Mouse (Mus musculus) common myeloid progenitor, adult 5-6 weeks (primary cell): ENCODE data around the gene Nfe2. TPM values are rescaled to one million over a fixed set of nuclear protein-coding genes. Genes with fewer than 3 reads are reported as not detected.
"Not testable (repeated sequence)": the region's sequence is repeated elsewhere in the genome, so short reads cannot be mapped to it uniquely, and the experiment has no call there.

Source experiments
- ATAC-seq: replicated peaks from 2 replicates; pipeline ENCODE4 v1.8.0; 2016; ENCODE audit warnings: low read depth, mild to moderate bottlenecking, moderate TSS enrichment, inconsistent platforms; ENCODE audit not compliant: poor library complexity, severe bottlenecking
- total RNA-seq: library from RNA; stranded (forward); fragments of 200-1000, 187-1606 nt; gene quantifications from 2 replicates; pipeline ENCODE4 v1.2.3, GENCODE M21; 2017

The Nfe2 gene
- total RNA-seq, 1 experiment from 2014 or later: 135 TPM

DNA sequence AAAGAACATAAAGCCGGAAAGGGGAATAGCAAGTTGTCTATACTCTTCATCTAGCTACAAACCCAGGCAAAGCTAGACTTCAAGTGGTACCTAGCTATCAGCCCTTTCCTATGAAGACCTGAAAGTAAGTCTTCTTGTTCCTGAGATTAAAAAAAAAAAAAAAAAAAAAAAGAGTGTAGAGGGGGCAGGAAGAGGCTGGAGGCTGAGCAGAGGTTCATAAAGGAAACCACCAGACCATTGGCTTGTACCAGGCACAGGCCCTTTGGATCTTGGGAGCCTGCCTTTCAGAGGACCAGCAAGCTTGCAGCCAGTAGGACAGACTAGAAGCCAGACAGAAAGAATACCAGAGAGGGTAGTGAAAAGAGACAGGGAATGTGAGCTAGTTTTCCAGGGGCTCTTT, 4.9 kb downstream of the Nfe2 start:
- no peak for ATAC-seq

DNA sequence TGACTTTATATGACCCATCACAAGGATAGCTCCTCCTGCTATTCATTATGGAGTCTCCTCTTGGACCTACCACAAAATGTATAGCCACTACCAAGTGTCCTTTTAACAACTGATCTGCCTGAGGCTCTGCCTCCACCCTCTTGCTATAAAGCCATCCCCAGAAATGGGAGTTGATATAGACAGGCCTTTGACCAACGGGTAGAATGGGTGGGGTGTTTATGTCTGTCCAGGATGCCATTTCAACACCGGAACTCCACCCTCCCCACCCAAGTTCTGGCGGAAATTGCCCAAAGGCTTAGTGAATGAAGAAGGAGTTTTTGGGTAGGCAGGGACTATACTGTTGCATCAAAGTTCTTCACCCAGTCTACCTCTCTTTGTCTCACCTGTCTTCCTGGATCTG, 5.5 kb downstream of the Nfe2 start:
- ATAC-seq: peak; percentile 30

DNA sequence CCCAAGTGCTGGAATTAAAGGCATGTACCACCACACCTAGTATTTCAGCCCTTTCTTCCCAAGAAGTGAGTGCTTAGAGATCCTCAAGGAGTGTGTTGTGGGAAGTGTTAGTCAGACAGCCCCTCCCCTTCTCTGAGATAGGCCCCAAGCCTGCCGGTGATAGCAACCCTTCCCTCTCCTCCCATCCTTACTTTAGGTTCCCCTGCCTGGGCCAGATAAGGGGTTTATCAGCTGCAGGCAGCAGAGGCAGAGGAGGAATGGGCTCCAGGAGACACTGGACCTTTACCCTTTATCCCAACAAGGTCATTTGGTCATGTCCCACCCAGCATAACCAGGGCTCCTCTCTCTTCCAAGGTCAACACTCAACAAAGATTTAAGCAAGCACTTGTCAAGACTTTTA, 6.6 kb downstream of the Nfe2 start:
- ATAC-seq: no peak; the same call in 1 of the 2 replicates

DNA sequence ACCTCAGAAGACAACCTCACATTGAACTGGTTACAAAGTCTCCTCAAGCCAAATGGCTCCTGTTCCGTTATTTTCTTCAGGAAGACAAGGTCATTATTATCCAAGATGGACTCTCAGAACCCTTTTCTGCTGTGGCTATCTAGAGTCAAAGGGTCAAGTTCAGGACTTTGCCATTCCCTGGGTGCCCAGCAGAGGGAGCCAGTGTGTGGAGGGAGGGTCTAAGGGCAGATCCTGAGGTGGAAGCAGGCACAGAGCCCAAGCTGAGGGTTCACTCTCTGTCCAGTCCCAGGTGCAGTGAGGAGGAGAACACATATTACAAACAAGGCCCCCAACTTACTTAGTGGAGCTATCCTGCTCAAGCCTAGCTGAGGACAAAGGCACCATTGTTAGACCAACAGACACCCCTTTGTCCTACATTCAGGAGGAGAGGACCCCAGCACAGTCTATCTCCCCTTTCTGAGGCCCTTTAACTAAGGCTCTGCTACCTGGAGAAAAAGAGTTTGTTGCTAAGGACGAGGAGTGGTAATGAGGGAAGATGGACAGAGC, 7.9 kb downstream of the Nfe2 start:
- peak; percentile 30; the same call in 1 of the 2 replicates for ATAC-seq

DNA sequence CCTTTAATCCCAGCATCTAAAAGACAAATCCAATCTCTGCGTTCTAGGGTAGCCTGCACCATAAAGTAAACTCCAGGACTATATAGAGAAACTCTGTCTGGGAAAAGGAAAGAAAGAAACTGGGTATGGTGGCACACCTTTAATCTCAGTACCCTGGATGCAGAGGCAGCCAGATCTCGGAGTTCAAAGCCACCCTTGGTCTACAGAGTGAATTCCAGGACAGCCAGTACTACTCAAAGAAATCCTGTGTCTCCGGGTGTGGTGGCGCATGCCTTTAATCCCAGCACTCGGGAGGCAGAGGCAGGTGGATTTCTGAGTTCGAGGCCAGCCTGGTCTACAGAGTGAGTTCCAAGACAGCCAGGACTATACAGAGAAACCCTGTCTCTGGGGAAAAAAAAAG, 8.7 kb downstream of the Nfe2 start:
- ATAC-seq: not testable (repeated sequence)

DNA sequence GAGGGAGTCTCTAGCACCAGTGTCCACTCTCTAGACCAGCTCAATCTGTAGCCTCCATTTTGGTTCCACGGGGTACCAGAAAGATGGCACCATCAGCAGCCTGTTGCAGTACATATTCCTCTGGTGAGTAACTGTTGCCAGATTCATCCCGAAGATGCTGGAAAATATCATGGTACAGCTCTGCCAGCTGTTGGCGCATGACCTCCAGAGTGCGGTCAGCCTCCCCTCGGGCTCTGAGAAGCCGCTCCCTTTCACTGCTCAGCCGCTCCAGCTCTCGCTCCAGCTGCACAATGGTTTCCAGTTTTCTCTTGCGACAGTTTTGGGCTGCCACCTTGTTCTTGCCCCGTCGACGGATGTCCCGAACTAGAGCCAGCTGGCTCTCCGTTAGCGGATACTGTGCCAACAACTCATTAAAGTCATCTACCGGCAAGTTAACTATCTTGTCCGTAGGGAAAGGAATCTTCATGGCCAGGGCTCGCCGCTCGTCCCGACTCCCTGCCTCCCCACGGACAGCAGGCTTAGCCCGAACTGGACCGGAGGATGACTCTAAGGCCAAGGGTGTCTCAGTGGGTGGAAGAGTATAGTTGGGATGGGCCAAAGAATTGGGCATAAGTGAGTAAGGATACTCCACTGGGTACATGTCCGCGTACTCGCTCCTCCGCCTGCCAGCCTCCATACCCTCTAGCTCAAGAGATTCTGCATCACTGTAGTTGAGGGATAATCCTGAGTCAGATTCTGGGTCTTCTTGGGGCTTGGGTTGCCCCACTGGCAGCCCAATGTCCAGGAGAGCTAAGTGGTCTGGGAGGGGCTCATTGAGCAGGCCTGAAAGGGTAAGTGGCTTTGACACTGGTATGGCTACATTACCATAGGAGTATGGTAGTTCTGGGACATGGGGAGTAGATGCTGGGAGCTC, 9.5 kb downstream of the Nfe2 start:
- ATAC-seq: no peak

DNA sequence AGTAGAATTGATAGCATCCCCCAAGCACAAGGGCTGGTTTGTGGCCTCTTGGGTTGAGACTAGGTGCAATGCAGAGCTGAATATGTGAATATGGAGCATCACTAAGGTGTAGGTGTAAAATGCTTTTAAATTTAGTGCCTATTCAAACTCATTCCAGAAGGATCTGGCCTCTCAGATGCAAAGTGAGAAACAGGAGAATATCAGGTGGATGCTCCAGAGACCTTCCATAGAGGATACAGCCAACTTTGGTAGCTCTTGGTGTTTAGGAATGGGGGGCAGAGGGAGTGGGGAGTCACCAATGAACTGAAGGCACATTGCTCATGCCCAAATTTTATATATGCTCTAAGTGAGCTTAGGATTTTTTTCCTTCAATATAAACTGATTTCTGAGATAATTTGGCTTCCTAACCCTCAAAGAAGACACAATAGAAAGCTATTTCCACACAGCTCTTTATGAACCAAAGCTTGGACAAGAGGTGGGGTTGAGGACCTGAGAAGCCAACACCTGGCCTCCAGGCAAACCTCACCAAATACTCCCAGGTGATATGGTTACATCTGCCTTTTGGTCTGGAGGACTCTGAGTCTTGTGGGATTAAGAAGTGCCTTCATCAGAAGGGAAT, 10.3 kb downstream of the Nfe2 start:
- ATAC-seq: no peak

DNA sequence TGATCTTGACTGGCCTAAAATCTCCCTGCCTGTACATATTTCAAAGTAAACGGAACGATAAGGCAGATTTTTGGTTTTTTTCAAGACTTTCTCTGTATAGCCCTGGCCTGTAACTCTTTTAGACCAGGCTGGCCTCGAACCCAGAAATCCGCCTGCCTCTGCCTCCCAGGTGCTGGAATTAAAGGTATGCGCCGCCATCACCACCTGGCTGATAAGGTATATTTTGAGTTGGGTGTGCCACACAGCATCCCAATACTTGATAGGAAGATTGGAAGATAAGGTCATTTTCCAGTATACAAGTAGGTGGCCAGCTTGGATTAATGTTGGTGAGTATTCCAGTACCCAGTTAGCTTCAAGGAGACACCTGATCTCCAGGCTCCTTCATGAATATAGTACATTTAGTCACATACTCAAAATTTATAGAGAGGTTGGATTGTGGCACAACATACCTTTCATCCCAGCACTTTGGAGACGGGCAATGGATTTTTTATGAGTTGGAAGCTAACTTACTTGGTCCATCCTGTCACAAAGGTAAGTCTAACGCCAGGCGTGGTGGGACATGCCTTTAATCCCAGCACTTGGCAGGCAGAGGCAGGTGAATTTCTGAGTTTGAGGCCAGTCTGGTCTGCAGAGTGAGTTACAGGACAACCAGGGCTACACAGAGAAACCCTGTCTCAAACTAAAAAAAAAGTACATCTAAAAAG, 11.0 kb downstream of the Nfe2 start:
- no peak for ATAC-seq

DNA sequence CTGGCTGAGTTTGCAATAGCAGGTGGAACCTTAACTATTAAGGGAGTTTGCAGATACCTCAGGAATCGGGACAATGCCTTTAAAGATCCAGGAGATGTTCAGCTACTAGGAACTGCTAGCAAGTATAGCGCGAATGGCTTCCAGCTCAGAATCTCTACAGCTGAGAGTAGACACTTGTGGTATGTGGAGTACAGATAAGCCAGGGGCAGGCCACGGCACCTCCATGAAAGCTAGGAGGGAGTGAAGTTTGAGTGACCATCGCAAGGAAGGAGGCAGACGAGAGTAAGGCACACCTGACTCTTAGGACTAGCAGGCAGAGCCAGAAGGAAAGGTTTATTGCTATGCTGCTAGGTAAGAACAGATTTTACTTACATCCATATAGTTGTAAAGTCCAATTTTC, 12.6 kb downstream of the Nfe2 start:
- ATAC-seq: no peak

DNA sequence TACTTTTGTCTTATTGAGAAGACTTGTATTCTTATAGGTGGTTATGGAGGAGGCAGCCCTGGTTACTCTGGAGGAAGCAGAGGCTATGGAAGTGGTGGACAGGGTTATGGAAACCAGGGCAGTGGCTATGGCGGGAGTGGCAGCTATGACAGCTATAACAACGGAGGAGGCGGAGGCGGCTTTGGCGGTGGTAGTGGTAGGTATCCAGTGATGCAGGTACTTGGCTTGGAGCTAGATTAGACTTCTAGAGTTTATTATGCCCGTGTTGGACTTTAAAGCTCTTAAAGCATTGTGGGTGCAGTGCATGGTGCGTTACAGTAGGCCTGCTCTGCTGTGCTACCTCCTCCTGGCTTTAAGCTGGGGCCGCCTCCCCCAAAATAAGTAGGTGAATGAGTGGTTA, 15.3 kb downstream of the Nfe2 start:
- no peak for ATAC-seq

DNA sequence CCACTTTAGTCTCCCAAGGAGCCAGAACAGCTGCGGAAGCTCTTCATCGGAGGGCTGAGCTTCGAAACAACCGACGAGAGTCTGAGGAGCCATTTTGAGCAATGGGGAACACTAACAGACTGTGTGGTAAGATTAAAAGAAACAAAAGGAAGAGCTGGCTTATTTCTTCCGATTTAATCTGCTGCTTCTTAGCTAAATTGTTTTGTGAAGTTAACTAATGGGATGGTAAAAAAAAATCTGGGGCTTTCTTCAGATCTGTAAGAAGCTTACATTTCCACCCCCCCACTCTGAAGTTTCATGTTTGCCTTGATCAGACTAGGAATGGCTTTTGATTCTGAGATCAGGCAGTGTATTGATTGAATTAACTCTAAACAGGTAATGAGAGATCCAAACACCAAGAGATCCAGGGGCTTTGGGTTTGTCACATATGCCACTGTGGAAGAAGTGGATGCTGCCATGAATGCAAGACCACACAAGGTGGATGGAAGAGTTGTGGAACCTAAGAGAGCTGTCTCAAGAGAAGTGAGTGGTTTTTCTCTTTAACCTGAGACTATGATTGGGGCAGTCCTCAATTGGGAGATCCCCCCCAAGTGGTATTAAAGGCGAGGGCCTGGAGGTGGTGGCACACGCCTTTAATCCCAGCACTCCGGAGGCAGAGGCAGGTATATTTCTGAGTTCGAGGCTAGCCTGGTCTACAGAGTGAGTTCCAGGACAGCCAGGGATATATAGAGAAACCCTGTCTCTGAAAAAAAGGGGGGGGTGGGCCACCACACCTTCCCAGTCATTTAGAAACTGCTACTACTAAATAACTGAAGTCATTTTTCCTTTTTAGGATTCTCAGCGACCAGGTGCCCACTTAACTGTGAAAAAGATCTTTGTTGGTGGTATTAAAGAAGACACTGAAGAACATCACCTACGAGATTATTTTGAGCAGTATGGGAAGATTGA, 16.9 kb downstream of the Nfe2 start:
- ATAC-seq: not testable (repeated sequence)

DNA sequence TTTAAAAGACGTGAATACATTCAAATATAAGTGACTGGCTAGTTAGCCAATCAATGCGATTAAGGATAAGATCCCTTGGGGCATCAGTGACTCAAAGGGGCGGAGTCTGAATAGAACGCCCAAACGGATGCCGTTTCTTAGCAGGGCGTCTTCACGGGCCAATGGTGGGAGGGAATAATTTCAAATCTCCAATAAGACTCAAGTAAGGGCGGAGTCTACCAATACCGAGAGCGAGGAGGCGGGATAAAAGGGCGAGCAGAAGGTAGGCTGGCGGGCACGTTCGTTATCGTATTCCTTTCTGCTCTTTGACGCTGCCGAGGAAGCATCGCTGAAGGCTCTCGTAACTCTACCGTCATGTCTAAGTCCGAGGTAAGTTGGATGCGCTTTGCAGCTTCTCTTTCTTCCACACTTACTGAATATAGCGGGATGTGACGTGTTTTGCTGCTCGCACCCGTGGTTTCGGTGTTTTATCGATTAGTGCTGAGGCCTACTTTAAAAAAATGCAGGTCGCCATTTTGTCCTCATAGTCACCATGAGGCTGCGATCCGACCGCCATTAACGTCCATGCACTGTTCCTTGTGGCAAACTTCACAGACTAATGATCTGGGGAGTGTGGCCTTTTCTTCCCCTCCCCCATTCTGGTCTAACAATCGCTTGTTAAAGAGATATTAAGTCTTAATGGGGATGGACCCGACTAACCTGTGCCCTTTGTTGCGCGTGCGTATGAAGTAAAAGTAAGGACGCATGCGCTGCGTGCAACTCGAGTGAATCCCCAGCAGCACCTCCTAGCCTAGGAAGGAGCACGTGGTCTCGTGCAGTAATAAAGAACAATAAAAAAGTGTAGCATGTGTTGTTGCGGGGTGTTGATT, 17.8 kb downstream of the Nfe2 start, which contains the start of gene Hnrnpa1:
Hnrnpa1 (plus strand) TSS at position 273 of the 869 bp plus-strand sequence.
- peak; percentile 74 for ATAC-seq

DNA sequence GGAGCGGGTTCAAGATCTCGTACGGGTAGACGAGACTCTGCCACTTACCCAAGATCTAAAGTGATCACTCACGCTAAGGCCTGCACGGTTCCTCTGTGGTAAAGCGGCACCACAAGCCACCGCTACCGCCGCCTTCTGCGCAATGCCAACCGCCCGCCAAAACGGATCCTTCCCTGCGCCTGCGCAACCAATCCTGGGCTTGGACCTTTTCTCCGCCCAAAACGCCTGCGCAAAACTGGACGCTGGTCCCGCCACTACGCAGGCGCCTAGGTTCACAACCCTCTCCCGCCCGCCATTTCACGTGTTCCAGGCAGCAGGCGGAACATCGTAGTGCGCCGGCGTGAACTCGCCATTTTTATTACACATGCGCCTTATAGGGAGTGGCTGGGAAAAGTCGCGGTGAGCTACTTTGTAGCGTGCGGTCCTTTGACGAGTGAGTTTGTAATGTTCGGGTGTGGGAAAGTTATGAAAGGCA, 18.5 kb downstream of the Nfe2 start, which contains the start of gene Cbx5:
Cbx5 (minus strand) TSS at position 132 of the 475 bp plus-strand sequence.
- ATAC-seq: peak; percentile 67

DNA sequence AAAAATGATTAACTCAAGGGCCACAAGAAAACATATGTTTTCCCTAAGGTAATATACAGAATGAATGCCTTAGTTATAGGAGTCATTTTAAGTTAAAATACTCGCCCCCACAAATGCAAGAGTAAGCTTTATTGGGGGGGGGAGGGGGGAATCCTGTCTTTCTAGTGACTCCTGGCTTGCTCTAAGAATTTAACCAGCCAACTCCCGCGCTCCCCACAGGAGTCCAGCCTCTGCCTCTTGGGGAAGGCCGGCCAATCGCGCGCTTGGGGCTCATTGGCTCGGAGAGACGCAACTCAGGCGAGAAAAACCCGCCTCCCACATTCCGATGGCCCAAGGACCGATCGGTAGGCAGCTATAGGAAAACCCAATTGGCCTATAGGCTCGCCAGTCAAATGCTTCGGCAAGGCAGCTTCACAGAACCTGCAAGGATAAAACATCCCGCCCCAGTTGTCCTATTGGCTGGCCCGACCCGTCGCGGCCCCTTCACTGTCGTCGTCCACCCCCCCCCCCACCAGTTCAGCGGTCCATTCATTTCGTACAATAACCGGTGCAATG, 19.0 kb downstream of the Nfe2 start:
- ATAC-seq: peak; percentile 75

DNA sequence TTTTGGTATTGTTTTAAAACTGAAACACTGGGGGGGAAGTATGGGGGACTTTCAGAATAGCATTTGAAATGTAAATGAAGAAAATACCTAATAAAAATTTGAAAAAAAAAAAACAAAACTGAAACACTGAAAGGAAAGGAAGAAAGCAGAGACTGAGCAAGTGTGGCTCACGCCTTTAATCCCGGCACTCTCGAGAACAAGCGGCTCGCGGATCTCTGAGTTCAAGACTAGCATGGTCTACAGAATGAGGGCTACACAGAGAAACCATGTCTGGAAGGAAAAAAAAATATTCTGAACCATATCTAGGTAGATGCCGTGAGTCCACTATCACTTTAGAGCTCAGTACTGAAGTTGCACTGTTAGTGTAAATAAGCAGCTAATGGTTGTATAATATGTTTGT, 20.9 kb downstream of the Nfe2 start:
- no peak for ATAC-seq

DNA sequence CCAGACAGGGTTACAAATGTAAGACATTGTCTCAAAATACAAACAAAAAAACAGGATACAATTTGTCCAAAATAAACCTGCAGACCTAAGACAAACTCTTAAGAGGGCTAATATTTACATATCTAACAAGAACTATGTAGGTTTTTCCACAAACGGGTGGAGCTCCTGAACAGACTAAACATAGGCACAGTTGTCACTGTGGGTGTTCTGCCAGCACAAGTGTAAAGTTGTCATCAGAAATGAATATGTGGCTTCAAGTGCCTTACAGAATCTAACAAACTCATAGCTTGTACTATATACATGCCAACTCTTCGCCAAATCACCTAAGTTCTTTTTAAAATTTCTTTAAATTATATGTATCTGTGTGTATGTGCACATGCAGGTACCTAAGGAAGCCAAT, 25.1 kb downstream of the Nfe2 start:
- ATAC-seq: no peak

DNA sequence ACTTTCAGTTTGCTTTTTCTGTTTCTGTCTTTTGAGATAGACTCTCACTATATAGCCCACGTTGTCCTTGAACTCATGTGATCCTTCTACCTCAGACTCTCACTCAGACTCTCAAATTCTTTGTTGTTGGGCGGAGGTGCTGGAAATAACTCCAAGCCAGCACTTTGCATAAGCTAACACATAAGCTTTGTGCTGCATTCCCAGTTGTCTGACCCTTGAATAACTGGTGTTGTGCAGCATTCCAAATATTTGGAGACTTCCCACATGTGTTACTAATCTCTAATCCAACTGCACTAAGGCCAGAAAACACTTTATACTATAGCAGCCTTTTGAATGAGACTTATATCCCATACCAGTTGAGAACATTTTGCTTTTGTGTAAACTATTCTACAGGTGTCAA, 29.3 kb downstream of the Nfe2 start:
- no peak for ATAC-seq

DNA sequence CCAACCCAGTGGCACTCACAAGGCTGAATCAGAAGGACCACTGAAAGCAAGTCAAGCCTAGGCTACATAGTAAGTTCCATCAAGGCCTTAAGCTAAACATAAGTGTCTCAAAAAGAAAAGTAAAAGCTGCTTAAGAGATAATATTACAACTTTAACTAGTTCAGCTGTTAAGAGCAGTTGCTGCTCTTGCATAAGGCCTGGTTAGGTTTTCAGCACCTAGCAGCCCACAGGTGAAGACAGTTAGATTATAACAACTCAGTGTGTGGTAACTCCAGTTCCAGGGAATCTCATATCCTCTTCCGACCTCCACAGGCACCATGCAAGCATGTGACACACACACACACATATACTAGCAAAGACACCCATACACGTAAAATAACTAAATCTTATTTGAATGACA, 30.6 kb downstream of the Nfe2 start:
- no peak for ATAC-seq
